Mouse (Mus musculus) megakaryocyte, adult 5-6 weeks (primary cell): ENCODE data around the gene Rcor1. TPM values are rescaled to one million over a fixed set of nuclear protein-coding genes. Genes with fewer than 3 reads are reported as not detected.
A peak's percentile ranks its signal among the peaks of the same experiment; 100 is the strongest.

Experiments used
- ATAC-seq: 2 replicates; pipeline ENCODE4 v1.8.0; 2016; ENCODE audit warnings: mild to moderate bottlenecking, inconsistent platforms; ENCODE audit not compliant: poor library complexity, severe bottlenecking
- total RNA-seq, 2 experiments: library from RNA; stranded (forward) in 1 of 2; stranded (reverse) in 1 of 2; fragments of 153-499, 151-499 nt in 1 of 2; fragments of 221-1000, 200-1000 nt in 1 of 2; gene quantifications; 2 replicates each; pipeline versions ENCODE4 v1.2.3 to v1.2.4; 2015 to 2017

Rcor1 gene
- total RNA-seq (2015) (30.6 and 33.5 TPM in 2 replicates), total RNA-seq (2017) (22.8 and 29.4 TPM in 2 replicates)

- peak; percentile 91 for ATAC-seq
Measured at GRCm38 (mm10) chr12:111038976-111039612, at the start of gene Rcor1. Rcor1 (plus strand) TSS chr12:111039351.

GRCm38 (mm10) chr12:110989409-110989808 is 49.7 kb upstream of the Rcor1 start:
- no peak for ATAC-seq

GRCm38 (mm10) chr12:110990500-110990899 is 48.7 kb upstream of the Rcor1 start:
- no peak for ATAC-seq

GRCm38 (mm10) chr12:110991361-110992127 is 47.6 kb upstream of the Rcor1 start:
- ATAC-seq, result peak; percentile 81

GRCm38 (mm10) chr12:110992128-110992553 is 47.0 kb upstream of the Rcor1 start:
- ATAC-seq, result peak; percentile 84

- no peak for ATAC-seq
Measured at GRCm38 (mm10) chr12:110992771-110993170, 46.4 kb upstream of the Rcor1 start.

GRCm38 (mm10) chr12:110993226-110993625 is 45.9 kb upstream of the Rcor1 start:
- ATAC-seq, result no peak

GRCm38 (mm10) chr12:110994666-110995065 is 44.5 kb upstream of the Rcor1 start:
- ATAC-seq, result no peak

GRCm38 (mm10) chr12:110998092-110998491 is 41.1 kb upstream of the Rcor1 start:
- no peak for ATAC-seq

- no peak for ATAC-seq
Measured at GRCm38 (mm10) chr12:110999820-111000219, 39.3 kb upstream of the Rcor1 start.

GRCm38 (mm10) chr12:111000956-111001355 is 38.2 kb upstream of the Rcor1 start:
- ATAC-seq, result no peak

GRCm38 (mm10) chr12:111004142-111004541 is 35.0 kb upstream of the Rcor1 start:
- ATAC-seq, result peak; percentile 80

GRCm38 (mm10) chr12:111005803-111006202 is 33.3 kb upstream of the Rcor1 start:
- ATAC-seq, result no peak

- no peak for ATAC-seq
Measured at GRCm38 (mm10) chr12:111006339-111006738, 32.8 kb upstream of the Rcor1 start.

- ATAC-seq, result peak; percentile 39
Measured at GRCm38 (mm10) chr12:111007134-111008103, 31.7 kb upstream of the Rcor1 start.

- no peak for ATAC-seq
Measured at GRCm38 (mm10) chr12:111008500-111009490, 30.4 kb upstream of the Rcor1 start.

- ATAC-seq, result peak; percentile 58
Measured at GRCm38 (mm10) chr12:111009615-111010257, 29.4 kb upstream of the Rcor1 start.

- ATAC-seq, result peak; percentile 67
Measured at GRCm38 (mm10) chr12:111016807-111017206, 22.3 kb upstream of the Rcor1 start.

- ATAC-seq, result no peak
Measured at GRCm38 (mm10) chr12:111018068-111018467, 21.1 kb upstream of the Rcor1 start.
